In the genomic region with DNA sequence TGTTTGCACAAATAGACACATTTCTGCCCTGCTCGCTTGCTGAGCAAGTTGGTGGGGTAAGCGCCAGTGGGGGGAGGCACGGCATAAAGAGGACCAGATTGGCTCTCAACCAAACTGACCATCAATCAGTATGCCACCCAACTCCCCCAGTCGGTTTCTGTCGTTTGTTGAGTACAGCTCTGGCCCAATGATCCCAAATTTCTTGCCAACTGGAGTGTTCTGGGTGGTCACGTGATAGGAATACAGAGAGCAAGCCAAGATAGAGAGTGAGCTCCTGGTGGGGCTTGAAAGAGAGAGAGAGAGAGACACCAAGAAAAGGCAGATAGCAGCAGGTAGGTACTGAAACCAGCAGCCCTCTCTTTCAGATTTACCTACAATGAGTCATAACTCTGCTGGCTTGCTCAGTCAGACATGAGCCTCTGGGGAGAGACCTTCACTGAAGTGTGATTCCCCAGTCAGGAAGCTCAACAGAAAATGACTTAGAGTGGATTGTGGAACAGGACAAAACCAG, we compare ENCODE assay signal across 8 mouse cellular contexts. TPM values are rescaled to one million over a fixed set of nuclear protein-coding genes. Genes with fewer than 3 reads are reported as not detected.
DNase-seq lines count a peak whose midpoint lies in the region; ATAC-seq lines count a peak whose summit lies in the region.

No protein-coding gene starts in this region.

- H3K9me3 ChIP-seq in heart, embryonic 11.5 days (replicated peaks; ENCODE audit: control insufficient read depth, low read length), result no peaks in the 10 kb centered on the region
- no peaks in the 10 kb centered on the region for H3K9me3 ChIP-seq in heart, embryonic 13.5 days

- H3K27me3 ChIP-seq in heart, embryonic 11.5 days (ENCODE audit: control insufficient read depth, insufficient read depth, low read length), result no peaks in the 10 kb centered on the region
- no peaks in the 10 kb centered on the region for H3K27me3 ChIP-seq in heart, embryonic 13.5 days (replicated peaks)

- 60% methylated on average over 6 of the region's 6 CpGs for WGBS in heart, embryonic 11.5 days (ENCODE audit: insufficient replicate concordance)
- WGBS in heart, embryonic 13.5 days, result 49% methylated on average over 6 of the region's 6 CpGs

- H3K4me3 ChIP-seq in heart, embryonic 11.5 days (ENCODE audit: low read depth, low read length), result no peak overlapping the region
- H3K4me3 ChIP-seq in heart, embryonic 13.5 days, result no peak overlapping the region

- no peaks in the 10 kb centered on the region for H3K36me3 ChIP-seq in heart, embryonic 11.5 days (ENCODE audit: control insufficient read depth, insufficient read depth, low read length)
- H3K36me3 ChIP-seq in heart, embryonic 13.5 days, result peaks cover 9% of the 10 kb centered on the region

- peaks cover 43% of the 10 kb centered on the region for H3K4me1 ChIP-seq in heart, embryonic 11.5 days (ENCODE audit: control insufficient read depth, insufficient read depth, low read length)
- peaks cover 49% of the 10 kb centered on the region for H3K4me1 ChIP-seq in heart, embryonic 13.5 days

- no peak overlapping the region for H3K27ac ChIP-seq in heart, embryonic 11.5 days (ENCODE audit: low read depth, low read length)
- H3K27ac ChIP-seq in heart, embryonic 13.5 days (replicated peaks), result 0 out of 2 replicates have a peak overlapping the region, but pooled peaks have one; percentile 17

- peak overlapping the region; percentile 43; the same call in 1 of the 2 replicates for H3K4me2 ChIP-seq in heart, embryonic 11.5 days
- peak overlapping the region; percentile 52 for H3K4me2 ChIP-seq in heart, embryonic 13.5 days

- ATAC-seq in heart, embryonic 11.5 days (replicated peaks; ENCODE audit: insufficient number of reproducible peaks, low FRiP score, low TSS enrichment), result no peak
- no peak for ATAC-seq in heart, embryonic 13.5 days (ENCODE audit: extremely low read depth, insufficient number of reproducible peaks, low FRiP score, low TSS enrichment)
- ATAC-seq in erythroblast, adult 5-6 weeks (replicated peaks; ENCODE audit: low FRiP score, poor library complexity, severe bottlenecking), result no peak

- H3K9ac ChIP-seq in heart, embryonic 11.5 days (ENCODE audit: low read depth, low read length), result no peak overlapping the region
- H3K9ac ChIP-seq in heart, embryonic 13.5 days, result no peak overlapping the region; the same call in 1 of the 2 replicates

- no peak for DNase-seq in heart, adult 8-10 months (ENCODE audit: low spot score)
- DNase-seq in right cerebral cortex, postnatal 10 days (ENCODE audit: low spot score in 2 of 2), result peak; percentile 67 to 75
- no peak for DNase-seq in right cerebral cortex, adult 2 months (ENCODE audit: low spot score in 2 of 2)
- DNase-seq in yolk sac, embryonic 10.5 days (ENCODE audit: low spot score), result peak; percentile 73
- no peak for DNase-seq in urinary bladder, postnatal 10 days (ENCODE audit: low spot score)

RNA-seq across cellular contexts. Expression of a gene that starts 57.6 kb away (rescaled TPM):
- 3.4 and 6.4 TPM in 2 replicates for polyA plus RNA-seq in heart, embryonic 11.5 days (2014; fragmentation: Nextera tagmentation; extraction: Ambion mirVana)
- 10 to 100 TPM; 33.5 to 37.8 (median 35.8) TPM for total RNA-seq in heart, adult 8-10 months (2022)
- 5.8 and 7.2 TPM in 2 replicates for polyA plus RNA-seq in heart, embryonic 13.5 days (2015; fragmentation: Nextera tagmentation; extraction: Ambion mirVana)
- total RNA-seq in erythroblast, adult 5-6 weeks (2015; ENCODE audit: low replicate concordance), result under 0.01 and 2.9 TPM in 2 replicates
- total RNA-seq in erythroblast, adult 5-6 weeks (2017; ENCODE audit: low replicate concordance), result 2.2 and 2.4 TPM in 2 replicates

Comparison
In these comparisons a context has a peak if more than half of its experiments do, and no peak if none do; other contexts are left out.
1. DNase-seq: peak in right cerebral cortex, postnatal 10 days (2 of 2) and yolk sac, embryonic 10.5 days (single experiment); none in heart, adult 8-10 months (single experiment), right cerebral cortex, adult 2 months (0 of 2) and urinary bladder, postnatal 10 days (single experiment).
2. RNA of a gene that starts 57.6 kb away (total RNA-seq): 33.5 to 37.8 TPM in heart, adult 8-10 months; under 0.01 to 2.9 TPM in erythroblast, adult 5-6 weeks; every median in the first group is over 4 times any median in the second.